Mouse (Mus musculus) embryonic facial prominence, embryonic 13.5 days (tissue): ENCODE measurements around the gene Pigf. TPM values are rescaled to one million over a fixed set of nuclear protein-coding genes. Genes with fewer than 3 reads are reported as not detected.

Experiments used
- ATAC-seq: fragments of 200-750 bp; cut with Nextera tagmentation; 2 replicates; pipeline ENCODE4 v1.8.0; 2017; ENCODE audit warnings: low read depth; ENCODE audit not compliant: insufficient number of reproducible peaks, insufficient read depth, low FRiP score, low TSS enrichment
- H3K27ac ChIP-seq: fragments of 300-500 bp; sonication (generic); 2 replicates; pipeline ENCODE4 v1.5.1; 2015; ENCODE audit warnings: moderate library complexity, mild to moderate bottlenecking, inconsistent platforms
- H3K27me3 ChIP-seq: fragments of 300-500 bp; sonication (generic); 2 replicates; pipeline ENCODE4 v1.6.1; 2015; ENCODE audit warnings: mild to moderate bottlenecking, inconsistent platforms
- H3K36me3 ChIP-seq: fragments of 300-500 bp; sonication (generic); 2 replicates; pipeline ENCODE4 v1.6.1; 2015; ENCODE audit warnings: mild to moderate bottlenecking, inconsistent platforms
- H3K4me1 ChIP-seq: fragments of 300-500 bp; sonication (generic); 2 replicates; pipeline ENCODE4 v1.6.1; 2015; ENCODE audit warnings: inconsistent platforms
- H3K4me2 ChIP-seq: fragments of 300-500 bp; sonication (generic); 2 replicates; pipeline ENCODE4 v1.6.1; 2015; ENCODE audit warnings: moderate library complexity, mild to moderate bottlenecking, inconsistent platforms
- H3K4me3 ChIP-seq: fragments of 300-500 bp; sonication (generic); 2 replicates; pipeline ENCODE4 v1.5.1; 2015; ENCODE audit warnings: mild to moderate bottlenecking, inconsistent platforms
- H3K9ac ChIP-seq: fragments of 300-500 bp; sonication (generic); 2 replicates; pipeline ENCODE4 v1.6.1; 2015; ENCODE audit warnings: mild to moderate bottlenecking, inconsistent platforms
- H3K9me3 ChIP-seq: fragments of 300-500 bp; sonication (generic); 2 replicates; pipeline ENCODE4 v1.6.1; 2016; ENCODE audit warnings: inconsistent platforms
- WGBS: fragments of 180-500 bp; shearing (Covaris S2); methylation state at CpG from one replicate; pipeline ENCODE4 v1.1.7; 2015; ENCODE audit warnings: mixed read lengths; 5-methylcytosine and 5-hydroxymethylcytosine counted together
- polyA plus RNA-seq: library from polyadenylated mRNA; unstranded; fragments of >200 nt; fragmentation: Nextera tagmentation; extraction: Ambion mirVana; gene quantifications from 2 replicates; pipeline ENCODE4 v1.2.1, GENCODE M21; 2015

Gene Pigf
- polyA plus RNA-seq, 1 experiment from 2014 or later: 34.9 TPM

GRCm38 (mm10) chr17:86981205-86981604 lies 44.0 kb downstream of the Pigf start:
- H3K4me1 ChIP-seq: no peaks in the 10 kb centered on the region
- peaks cover 47% of the 10 kb centered on the region for H3K36me3 ChIP-seq
- H3K4me2 ChIP-seq: no peak overlapping the region
- H3K27ac ChIP-seq: no peak overlapping the region
- WGBS: 82% methylated on average over 1 of the region's 1 CpGs
- H3K27me3 ChIP-seq: no peaks in the 10 kb centered on the region
- H3K4me3 ChIP-seq: no peak overlapping the region
- no peak for ATAC-seq
- no peak overlapping the region for H3K9ac ChIP-seq
- no peaks in the 10 kb centered on the region for H3K9me3 ChIP-seq

- no peak for ATAC-seq
- Histone ChIP-seq H3K36me3 (peaks cover 64% of the 10 kb centered on the region), H3K4me3 (no peak overlapping the region), H3K27ac (no peak overlapping the region), H3K27me3 (no peaks in the 10 kb centered on the region), H3K9me3 (no peaks in the 10 kb centered on the region), H3K4me2 (no peak overlapping the region), H3K4me1 (0 out of 2 replicates have a peak, but pooled peaks cover under 1% of the 10 kb centered on the region), H3K9ac (no peak overlapping the region)
- WGBS: 88% methylated on average over 6 of the region's 6 CpGs
These were observed 46.7 kb downstream of the Pigf start for GRCm38 (mm10) chr17:86978496-86978895.

GRCm38 (mm10) chr17:86976387-86976786 lies 48.8 kb downstream of the Pigf start:
- Histone ChIP-seq H3K4me2 (no peak overlapping the region), H3K4me1 (peaks cover 3% of the 10 kb centered on the region; the same call in 1 of the 2 replicates), H3K27me3 (no peaks in the 10 kb centered on the region), H3K4me3 (no peak overlapping the region), H3K27ac (no peak overlapping the region), H3K9me3 (no peaks in the 10 kb centered on the region), H3K9ac (no peak overlapping the region), H3K36me3 (peaks cover 60% of the 10 kb centered on the region)
- no peak for ATAC-seq
- 70% methylated on average over 10 of the region's 10 CpGs for WGBS

GRCm38 (mm10) chr17:86973097-86973496 lies 52.1 kb downstream of the Pigf start:
- Histone ChIP-seq H3K9ac (no peak overlapping the region), H3K36me3 (peaks cover 54% of the 10 kb centered on the region), H3K4me2 (no peak overlapping the region), H3K4me1 (peaks cover 21% of the 10 kb centered on the region), H3K27me3 (no peaks in the 10 kb centered on the region), H3K4me3 (no peak overlapping the region), H3K27ac (no peak overlapping the region), H3K9me3 (no peaks in the 10 kb centered on the region)
- ATAC-seq: no peak
- 93% methylated on average over 2 of the region's 2 CpGs for WGBS

- WGBS: 75% methylated on average over 7 of the region's 7 CpGs
- Histone ChIP-seq H3K9me3 (no peaks in the 10 kb centered on the region), H3K27ac (no peak overlapping the region), H3K4me2 (no peak overlapping the region), H3K9ac (no peak overlapping the region), H3K4me1 (peaks cover 33% of the 10 kb centered on the region), H3K36me3 (peaks cover 52% of the 10 kb centered on the region), H3K4me3 (no peak overlapping the region), H3K27me3 (no peaks in the 10 kb centered on the region)
- ATAC-seq: no peak
These were observed 53.3 kb downstream of the Pigf start for GRCm38 (mm10) chr17:86971860-86972259.

- ATAC-seq: no peak
These were observed 54.2 kb downstream of the Pigf start for GRCm38 (mm10) chr17:86971036-86971435.

GRCm38 (mm10) chr17:86970026-86970750 lies 55.0 kb downstream of the Pigf start:
- no peaks in the 10 kb centered on the region for H3K9me3 ChIP-seq
- no peak overlapping the region for H3K4me3 ChIP-seq
- H3K36me3 ChIP-seq: peaks cover 40% of the 10 kb centered on the region
- no peak overlapping the region for H3K4me2 ChIP-seq
- WGBS: 92% methylated on average over 15 of the region's 15 CpGs
- no peak overlapping the region for H3K27ac ChIP-seq
- no peaks in the 10 kb centered on the region for H3K27me3 ChIP-seq
- H3K9ac ChIP-seq: 0 out of 2 replicates have a peak overlapping the region, but pooled peaks have one; percentile 4
- peaks cover 40% of the 10 kb centered on the region for H3K4me1 ChIP-seq
- ATAC-seq: no peak

More at GRCm38 (mm10) chr17:86971036-86971435, 54.2 kb downstream of the Pigf start:
- no peak overlapping the region for H3K4me2 ChIP-seq
- H3K9me3 ChIP-seq: no peaks in the 10 kb centered on the region
- H3K4me3 ChIP-seq: no peak overlapping the region
- peaks cover 48% of the 10 kb centered on the region for H3K36me3 ChIP-seq
- no peak overlapping the region for H3K9ac ChIP-seq
- H3K27me3 ChIP-seq: no peaks in the 10 kb centered on the region
- H3K4me1 ChIP-seq: peaks cover 34% of the 10 kb centered on the region
- 64% methylated on average over 5 of the region's 5 CpGs for WGBS
- H3K27ac ChIP-seq: no peak overlapping the region

GRCm38 (mm10) chr17:86969582-86969981 lies 55.6 kb downstream of the Pigf start:
- H3K27ac ChIP-seq: no peak overlapping the region
- 66% methylated on average over 5 of the region's 5 CpGs for WGBS
- H3K9me3 ChIP-seq: no peaks in the 10 kb centered on the region
- H3K36me3 ChIP-seq: peaks cover 35% of the 10 kb centered on the region
- H3K4me2 ChIP-seq: no peak overlapping the region
- H3K4me1 ChIP-seq: peaks cover 46% of the 10 kb centered on the region
- 0 out of 2 replicates have a peak overlapping the region, but pooled peaks have one; percentile 4 for H3K9ac ChIP-seq
- no peaks in the 10 kb centered on the region for H3K27me3 ChIP-seq
- no peak overlapping the region for H3K4me3 ChIP-seq
- no peak for ATAC-seq

- Histone ChIP-seq H3K9me3 (no peaks in the 10 kb centered on the region), H3K4me3 (no peak overlapping the region), H3K4me2 (no peak overlapping the region), H3K27ac (no peak overlapping the region), H3K4me1 (peaks cover 51% of the 10 kb centered on the region), H3K27me3 (no peaks in the 10 kb centered on the region), H3K9ac (no peak overlapping the region), H3K36me3 (peaks cover 29% of the 10 kb centered on the region)
- ATAC-seq: no peak
- 92% methylated on average over 5 of the region's 5 CpGs for WGBS
These were observed 56.6 kb downstream of the Pigf start for GRCm38 (mm10) chr17:86968581-86968980.

- H3K9ac ChIP-seq: no peak overlapping the region
- H3K9me3 ChIP-seq: no peaks in the 10 kb centered on the region
- no peak overlapping the region for H3K4me2 ChIP-seq
- H3K36me3 ChIP-seq: peaks cover 26% of the 10 kb centered on the region
- no peaks in the 10 kb centered on the region for H3K27me3 ChIP-seq
- H3K4me1 ChIP-seq: peaks cover 48% of the 10 kb centered on the region
- no peak overlapping the region for H3K4me3 ChIP-seq
- ATAC-seq: no peak
- peak overlapping the region; percentile 39 for H3K27ac ChIP-seq
- WGBS: 75% methylated on average over 10 of the region's 10 CpGs
These were observed 57.4 kb downstream of the Pigf start for GRCm38 (mm10) chr17:86967536-86968525.

GRCm38 (mm10) chr17:86967048-86967447 lies 58.2 kb downstream of the Pigf start:
- ATAC-seq: no peak
- Histone ChIP-seq H3K27me3 (no peaks in the 10 kb centered on the region), H3K9ac (no peak overlapping the region), H3K9me3 (no peaks in the 10 kb centered on the region), H3K4me2 (no peak overlapping the region), H3K4me1 (peaks cover 51% of the 10 kb centered on the region), H3K27ac (peak overlapping the region; percentile 39; the same call in 1 of the 2 replicates), H3K36me3 (peaks cover 21% of the 10 kb centered on the region), H3K4me3 (no peak overlapping the region)
- WGBS: 92% methylated on average over 12 of the region's 12 CpGs
